Mouse (Mus musculus): ENCODE measurements around the gene Gm9611.
"Not testable (repeated sequence)": the region's sequence is repeated elsewhere in the genome, so short reads cannot be mapped to it uniquely, and the experiment has no call there.

Gm9611 gene

GRCm38 (mm10) chr14:42297258-42297657, at the start of gene Gm9611:
Gm9611 (minus strand) TSS chr14:42297358.
- not testable (repeated sequence) for DNase-seq

GRCm38 (mm10) chr14:42309910-42310309, 12.8 kb upstream of the Gm9611 start, which contains the start of gene Gm7995:
Gm7995 (plus strand) TSS chr14:42310210.
- DNase-seq = not testable (repeated sequence)

DNA sequence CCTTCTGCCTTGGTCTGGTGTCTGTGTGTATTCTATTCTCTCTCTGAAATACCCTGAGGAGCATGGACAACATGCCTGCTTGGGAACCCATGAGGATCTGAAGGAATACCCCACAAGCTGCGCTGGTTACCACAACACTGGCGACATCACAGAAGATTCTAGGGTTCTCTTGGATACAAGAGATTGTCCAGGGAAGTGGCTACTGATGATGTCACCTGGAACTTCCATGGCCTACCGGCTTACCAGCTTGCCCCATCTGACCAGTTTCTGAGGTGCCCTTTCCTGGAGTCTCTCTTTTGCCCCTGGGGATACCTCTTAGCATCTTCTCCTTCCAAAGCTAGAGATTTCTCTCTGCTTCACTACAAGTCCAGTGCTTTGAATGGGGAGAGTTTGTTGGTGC, 37.2 kb downstream of the Gm9611 start, which contains the start of gene Gm17026:
Gene Gm17026, minus strand, starts transcription at position 101 of the 400 bp plus-strand sequence.
- DNase-seq = not testable (repeated sequence)

All from kidney, adult 9 months (tissue).